Comparison of ENCODE assay signal across 10 mouse cellular contexts in genomic region chr8:87737900-87738299, GRCm38 (mm10).
A peak's percentile ranks its signal among the peaks of the same experiment; 100 is the strongest.
DNase-seq lines count a peak whose midpoint lies in the region; ATAC-seq and TF ChIP-seq lines count a peak whose summit lies in the region.
"Had no signal": no experiment of that assay in that cellular context is flagged by ENCODE, and none has a peak within 500 bp of the region (broad histone marks: within the 10 kb centered on the region; RNA-seq: fewer than 3 reads in every experiment).

No protein-coding gene starts in this region.

- 67% methylated on average over 11 of the region's 11 CpGs for WGBS in kidney, embryonic 14.5 days
- 67% methylated on average over 11 of the region's 11 CpGs for WGBS in kidney, embryonic 15.5 days
- 15% methylated on average over 11 of the region's 11 CpGs for WGBS in forebrain, postnatal 0 days
- WGBS in midbrain, embryonic 11.5 days: 45% methylated on average over 11 of the region's 11 CpGs
- WGBS in heart, embryonic 12.5 days: 71% methylated on average over 11 of the region's 11 CpGs

- TF ChIP-seq CTCF in forebrain, postnatal 0 days (IDR thresholded peaks at IDR 0.05; ENCODE audit: low read depth): no peak

- H3K27ac ChIP-seq in kidney, embryonic 14.5 days (ENCODE audit: low read depth, low read length): no peak overlapping the region
- no peak overlapping the region for H3K27ac ChIP-seq in kidney, embryonic 15.5 days
- peak overlapping the region; percentile 35; the same call in 1 of the 2 replicates for H3K27ac ChIP-seq in forebrain, postnatal 0 days (ENCODE audit: low read depth, low read length)
- H3K27ac ChIP-seq in midbrain, embryonic 11.5 days (ENCODE audit: low read depth, low read length): peak overlapping the region; percentile 69
- no peak overlapping the region for H3K27ac ChIP-seq in heart, embryonic 12.5 days (ENCODE audit: poor library complexity, severe bottlenecking)

- H3K4me1 ChIP-seq in kidney, embryonic 14.5 days (ENCODE audit: control insufficient read depth, insufficient read depth, low read length): peaks cover 4% of the 10 kb centered on the region; the same call in 1 of the 2 replicates
- peaks cover 17% of the 10 kb centered on the region for H3K4me1 ChIP-seq in kidney, embryonic 15.5 days
- no peaks in the 10 kb centered on the region for H3K4me1 ChIP-seq in forebrain, postnatal 0 days (ENCODE audit: insufficient read depth)
- H3K4me1 ChIP-seq in midbrain, embryonic 11.5 days (ENCODE audit: control insufficient read depth, insufficient read depth, low read length): peaks cover 25% of the 10 kb centered on the region
- H3K4me1 ChIP-seq in heart, embryonic 12.5 days (replicated peaks): peaks cover 25% of the 10 kb centered on the region

- peak; percentile 62 for DNase-seq in adrenal gland, postnatal 10 days
- DNase-seq in forebrain, postnatal 0 days: peak; percentile 67
- DNase-seq in midbrain, embryonic 11.5 days (ENCODE audit: low spot score, missing footprints): no peak
- DNase-seq in thymus, postnatal 25 days: no peak
- no peak for DNase-seq in MN1 (ENCODE audit: low spot score)
- DNase-seq: cerebellum, adult 8-10 months; lung, embryonic 14.5 days had no signal

- H3K36me3 ChIP-seq in kidney, embryonic 14.5 days (ENCODE audit: control insufficient read depth, insufficient read depth, low read length): no peaks in the 10 kb centered on the region
- H3K36me3 ChIP-seq in kidney, embryonic 15.5 days: no peaks in the 10 kb centered on the region
- H3K36me3 ChIP-seq in forebrain, postnatal 0 days (ENCODE audit: insufficient read depth): no peaks in the 10 kb centered on the region
- H3K36me3 ChIP-seq in midbrain, embryonic 11.5 days (ENCODE audit: control insufficient read depth, insufficient read depth, low read length): no peaks in the 10 kb centered on the region
- no peaks in the 10 kb centered on the region for H3K36me3 ChIP-seq in heart, embryonic 12.5 days

- no peaks in the 10 kb centered on the region for H3K27me3 ChIP-seq in kidney, embryonic 14.5 days (ENCODE audit: control insufficient read depth, insufficient read depth, low read length)
- no peaks in the 10 kb centered on the region for H3K27me3 ChIP-seq in kidney, embryonic 15.5 days
- H3K27me3 ChIP-seq in forebrain, postnatal 0 days (ENCODE audit: insufficient read depth, low read length): no peaks in the 10 kb centered on the region
- H3K27me3 ChIP-seq in midbrain, embryonic 11.5 days (ENCODE audit: control insufficient read depth, insufficient read depth, low read length): no peaks in the 10 kb centered on the region
- H3K27me3 ChIP-seq in heart, embryonic 12.5 days (replicated peaks): no peaks in the 10 kb centered on the region

- H3K4me2 ChIP-seq in kidney, embryonic 14.5 days (replicated peaks; ENCODE audit: low read depth, low read length): no peak overlapping the region
- H3K4me2 ChIP-seq in kidney, embryonic 15.5 days: no peak overlapping the region
- H3K4me2 ChIP-seq in forebrain, postnatal 0 days (ENCODE audit: low read depth): no peak overlapping the region
- no peak overlapping the region for H3K4me2 ChIP-seq in midbrain, embryonic 11.5 days
- H3K4me2 ChIP-seq in heart, embryonic 12.5 days: no peak overlapping the region
- H3K4me2 ChIP-seq: lung, embryonic 14.5 days had no signal

- H3K9me3 ChIP-seq in kidney, embryonic 14.5 days (ENCODE audit: control insufficient read depth, low read length): no peaks in the 10 kb centered on the region
- no peaks in the 10 kb centered on the region for H3K9me3 ChIP-seq in kidney, embryonic 15.5 days (replicated peaks)
- H3K9me3 ChIP-seq in forebrain, postnatal 0 days (ENCODE audit: low read length): no peaks in the 10 kb centered on the region
- no peaks in the 10 kb centered on the region for H3K9me3 ChIP-seq in midbrain, embryonic 11.5 days (ENCODE audit: control insufficient read depth, low read length)
- no peaks in the 10 kb centered on the region for H3K9me3 ChIP-seq in heart, embryonic 12.5 days (replicated peaks)

- no peak overlapping the region for H3K4me3 ChIP-seq in kidney, embryonic 14.5 days (ENCODE audit: low read length)
- H3K4me3 ChIP-seq in kidney, embryonic 15.5 days (replicated peaks): no peak overlapping the region
- no peak overlapping the region for H3K4me3 ChIP-seq in forebrain, postnatal 0 days (ENCODE audit: low read depth, low read length)
- H3K4me3 ChIP-seq in midbrain, embryonic 11.5 days (ENCODE audit: low read depth, low read length): no peak overlapping the region
- no peak overlapping the region for H3K4me3 ChIP-seq in heart, embryonic 12.5 days

- 0 out of 2 replicates have a peak overlapping the region, but pooled peaks have one; percentile 23 for H3K9ac ChIP-seq in kidney, embryonic 14.5 days (ENCODE audit: low read depth, low read length)
- no peak overlapping the region for H3K9ac ChIP-seq in kidney, embryonic 15.5 days
- no peak overlapping the region for H3K9ac ChIP-seq in forebrain, postnatal 0 days
- 0 out of 2 replicates have a peak overlapping the region, but pooled peaks have one; percentile 30 for H3K9ac ChIP-seq in midbrain, embryonic 11.5 days (ENCODE audit: low read length)
- H3K9ac ChIP-seq in heart, embryonic 12.5 days: no peak overlapping the region
- H3K9ac ChIP-seq: lung, embryonic 14.5 days had no signal

- ATAC-seq in kidney, embryonic 14.5 days (ENCODE audit: low FRiP score, low TSS enrichment): no peak
- ATAC-seq in kidney, embryonic 15.5 days (replicated peaks; ENCODE audit: low FRiP score): no peak
- ATAC-seq in forebrain, postnatal 0 days: peak; percentile 56
- peak; percentile 35; the same call in 1 of the 2 replicates for ATAC-seq in midbrain, embryonic 11.5 days (ENCODE audit: low FRiP score)
- no peak for ATAC-seq in heart, embryonic 12.5 days (ENCODE audit: insufficient number of reproducible peaks, low FRiP score)

Comparison
In these comparisons a context has a peak if more than half of its experiments do, and no peak if none do; other contexts are left out.
1. H3K9ac ChIP-seq: peak in kidney, embryonic 14.5 days (single experiment) and midbrain, embryonic 11.5 days (single experiment); none in kidney, embryonic 15.5 days (single experiment), forebrain, postnatal 0 days (single experiment) and heart, embryonic 12.5 days (single experiment).
2. ATAC-seq: peak in forebrain, postnatal 0 days (single experiment) and midbrain, embryonic 11.5 days (single experiment); none in kidney, embryonic 14.5 days (single experiment), kidney, embryonic 15.5 days (single experiment) and heart, embryonic 12.5 days (single experiment).
3. H3K27ac ChIP-seq: peak in forebrain, postnatal 0 days (single experiment) and midbrain, embryonic 11.5 days (single experiment); none in kidney, embryonic 14.5 days (single experiment), kidney, embryonic 15.5 days (single experiment) and heart, embryonic 12.5 days (single experiment).
4. DNase-seq: peak in adrenal gland, postnatal 10 days (single experiment) and forebrain, postnatal 0 days (single experiment); none in midbrain, embryonic 11.5 days (single experiment), thymus, postnatal 25 days (single experiment) and MN1 (single experiment).